Mouse (Mus musculus): ENCODE results near the gene Srsf3.

DNA sequence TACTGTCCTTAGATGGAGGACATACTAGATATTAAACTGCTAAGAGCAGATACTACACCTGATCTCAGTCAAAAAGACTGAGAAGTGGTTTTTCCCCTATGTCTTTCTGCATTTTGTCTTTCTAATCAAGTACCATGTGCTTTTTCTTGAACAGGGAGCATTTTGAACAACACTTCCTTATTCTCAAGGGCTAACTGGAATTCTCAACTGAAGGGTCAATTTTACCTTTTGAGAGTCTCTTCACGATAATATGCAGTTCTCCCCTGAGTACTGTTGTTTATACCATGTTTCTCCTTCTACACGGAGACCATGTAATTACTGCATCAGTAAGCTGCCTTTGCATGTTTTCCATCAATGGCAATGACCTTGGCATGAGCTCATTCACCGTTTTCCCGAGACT is 42.4 kb upstream of the Srsf3 start:
- TF ChIP-seq POLR2A (IDR thresholded peaks at IDR 0.05; ENCODE audit: low read depth, low read length) (no peak), CTCF (conservative IDR thresholded peaks at IDR 0.05; ENCODE audit: insufficient read depth, insufficient read length, low read depth, low read length) (no peak)
